Mouse (Mus musculus) embryo, embryonic 11 days (tissue): Measurements from ENCODE around the gene Frs2.
A peak's percentile ranks its signal among the peaks of the same experiment; 100 is the strongest.
"Not testable (repeated sequence)": the region's sequence is repeated elsewhere in the genome, so short reads cannot be mapped to it uniquely, and the experiment has no call there.

ENCODE experiments used
- DNase-seq: peaks from one replicate; pipeline ENCODE4 v3.0.0-alpha.2; 2015

The Frs2 gene

DNA sequence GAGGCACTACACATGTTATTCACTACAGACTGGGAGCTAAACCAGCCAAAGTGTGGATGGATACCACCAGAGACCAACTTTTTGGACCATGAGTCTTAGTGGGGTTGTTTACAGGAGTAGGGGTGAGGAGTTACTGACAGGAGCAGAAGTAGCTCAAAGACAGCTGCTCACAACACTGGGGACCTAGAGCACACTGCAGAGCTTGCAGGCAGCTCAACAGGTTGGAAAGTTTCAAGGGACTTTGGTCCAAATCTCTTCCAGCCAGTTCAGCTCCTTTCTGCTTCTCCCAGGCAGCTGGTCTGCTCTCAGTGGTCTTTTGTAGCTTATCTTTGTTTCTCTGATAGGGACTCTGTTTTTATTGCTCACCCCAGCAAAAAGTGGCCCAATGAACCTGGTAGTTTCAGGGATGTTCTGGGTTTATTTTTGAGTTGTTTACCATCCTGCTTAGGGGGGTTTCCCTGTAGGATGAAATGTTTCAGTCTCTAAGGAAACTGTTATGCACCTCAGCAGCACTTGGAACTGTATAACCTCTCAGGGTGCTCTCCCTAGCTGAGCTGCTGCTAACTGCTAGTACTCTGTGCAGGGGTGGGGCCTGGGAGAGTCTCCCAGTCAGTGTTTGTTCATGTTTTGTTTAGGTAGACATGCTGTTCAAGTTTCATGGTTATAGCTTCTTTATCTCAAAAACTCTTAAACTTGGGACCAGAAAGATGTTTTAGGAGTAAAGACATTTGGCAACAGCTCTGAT is 44.3 kb downstream of the Frs2 start:
- DNase-seq: no peak

DNA sequence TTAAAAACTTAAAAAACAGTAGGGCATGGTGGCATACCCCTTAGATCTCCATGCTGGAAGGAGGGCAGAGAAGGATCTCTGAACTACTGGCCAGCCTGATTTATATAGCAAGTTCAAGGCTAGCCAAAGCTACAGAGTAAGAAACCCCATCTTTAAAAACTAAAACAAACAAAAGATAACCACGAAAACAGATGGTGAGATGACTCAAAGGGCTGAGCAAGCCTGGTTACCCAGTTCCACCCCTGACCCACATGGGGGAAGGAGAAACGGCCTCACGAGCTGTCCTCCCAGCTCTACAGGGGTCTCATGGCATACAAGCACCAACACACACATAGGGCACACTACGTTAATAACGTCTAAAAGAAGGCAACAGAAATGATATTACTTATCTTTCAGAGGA is 48.2 kb downstream of the Frs2 start:
- DNase-seq: no peak

DNA sequence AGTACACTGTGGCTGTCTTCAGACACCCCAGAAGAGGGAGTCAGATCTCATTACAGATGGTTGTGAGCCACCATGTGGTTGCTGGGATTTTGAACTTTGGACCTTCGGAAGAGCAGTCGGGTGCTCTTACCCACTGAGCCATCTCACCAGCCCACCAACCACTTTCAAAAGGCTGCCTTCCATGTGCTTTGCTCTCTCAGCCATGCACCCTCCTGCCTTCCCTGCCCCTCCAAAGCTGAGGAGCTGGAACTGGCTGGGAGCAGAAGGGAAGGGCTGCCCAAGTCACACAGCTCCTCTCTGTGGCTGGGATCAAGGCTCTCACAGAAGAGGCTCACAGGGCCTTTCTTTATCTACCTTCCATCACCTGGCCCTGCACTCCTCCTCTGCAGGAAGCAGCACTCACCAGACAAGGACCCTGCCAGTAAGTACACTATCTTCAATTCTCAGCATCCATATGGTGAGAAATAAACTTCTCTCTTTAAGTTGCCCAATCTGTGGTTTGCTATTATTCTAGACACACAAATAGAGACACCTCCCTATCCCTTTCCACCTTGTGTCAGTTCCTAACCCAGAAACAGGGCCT is 51.1 kb downstream of the Frs2 start:
- no peak for DNase-seq

DNA sequence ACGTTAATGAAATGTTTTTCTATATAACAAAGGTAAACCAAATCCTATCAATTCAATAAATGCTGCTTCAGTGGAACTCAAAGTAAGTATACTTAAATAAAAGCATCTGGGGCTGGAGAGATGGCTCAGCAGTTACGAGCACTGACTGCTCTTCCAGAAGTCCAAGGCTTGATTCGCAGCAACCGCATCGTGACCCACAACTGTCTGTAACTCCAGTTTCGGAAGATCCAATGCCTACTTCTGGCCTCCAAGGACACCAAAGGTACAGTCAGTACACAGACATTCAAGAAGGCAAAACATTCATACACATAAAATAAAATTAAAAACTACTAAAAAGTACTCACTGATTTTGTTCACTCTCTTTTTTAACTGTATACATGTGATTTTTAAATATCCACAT is 52.2 kb downstream of the Frs2 start:
- DNase-seq: no peak

DNA sequence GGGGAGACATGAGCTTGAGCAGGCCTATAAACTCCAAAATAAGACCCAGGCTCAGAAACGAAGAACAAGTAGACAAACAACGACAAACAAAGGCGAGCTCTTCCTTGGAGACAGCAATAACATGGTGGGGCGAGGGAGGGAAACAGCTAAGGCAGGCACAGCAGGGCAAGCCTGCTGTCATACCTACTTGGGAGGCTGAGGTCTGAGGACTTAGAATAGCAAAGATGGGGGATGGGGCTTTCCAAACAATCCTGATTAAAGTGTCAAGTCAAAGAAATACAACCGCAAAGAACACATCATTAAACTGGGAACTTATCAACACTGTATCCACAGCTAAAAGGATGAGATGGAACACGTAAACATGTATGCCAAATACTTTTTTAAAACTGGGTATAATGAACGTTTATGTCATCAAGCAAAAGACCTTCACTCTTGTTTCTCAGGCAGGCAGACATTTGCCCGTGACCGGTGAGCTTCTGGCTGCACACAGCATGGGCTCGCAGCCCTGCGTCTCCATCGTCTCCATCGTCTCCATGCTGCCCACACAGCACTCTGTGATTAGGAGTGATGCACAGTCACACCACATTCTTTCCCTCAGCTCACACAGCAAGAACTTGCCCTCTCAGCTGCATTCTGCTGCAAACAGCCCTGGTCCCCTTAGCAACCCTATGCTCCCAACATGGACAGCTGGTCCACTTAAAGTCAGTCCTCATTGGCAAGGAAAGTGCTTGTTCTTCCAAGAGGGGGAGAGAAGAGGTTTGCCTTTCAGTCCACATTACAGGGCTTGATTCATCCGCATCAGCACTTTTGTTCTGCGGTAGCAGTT is 53.6 kb downstream of the Frs2 start:
- DNase-seq: peak; percentile 70

DNA sequence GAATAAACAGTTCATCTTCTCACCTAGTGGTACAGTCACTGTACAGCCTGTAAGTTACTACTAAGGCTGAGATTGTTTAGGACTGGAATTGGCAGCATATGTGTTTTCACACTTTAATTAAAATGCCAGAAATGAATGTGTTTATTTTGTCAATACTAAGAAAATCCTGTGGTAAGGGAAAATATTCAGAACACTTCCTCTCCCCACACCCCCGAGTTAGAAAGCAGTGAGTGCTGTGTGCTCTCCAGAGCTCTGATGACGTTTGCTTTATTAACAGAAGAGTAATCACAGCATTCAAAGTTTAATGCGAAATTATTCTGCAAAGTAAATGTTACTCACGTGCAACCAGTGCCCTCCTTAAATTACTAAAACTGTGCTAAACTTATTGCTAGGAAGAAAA is 58.7 kb downstream of the Frs2 start:
- no peak for DNase-seq

DNA sequence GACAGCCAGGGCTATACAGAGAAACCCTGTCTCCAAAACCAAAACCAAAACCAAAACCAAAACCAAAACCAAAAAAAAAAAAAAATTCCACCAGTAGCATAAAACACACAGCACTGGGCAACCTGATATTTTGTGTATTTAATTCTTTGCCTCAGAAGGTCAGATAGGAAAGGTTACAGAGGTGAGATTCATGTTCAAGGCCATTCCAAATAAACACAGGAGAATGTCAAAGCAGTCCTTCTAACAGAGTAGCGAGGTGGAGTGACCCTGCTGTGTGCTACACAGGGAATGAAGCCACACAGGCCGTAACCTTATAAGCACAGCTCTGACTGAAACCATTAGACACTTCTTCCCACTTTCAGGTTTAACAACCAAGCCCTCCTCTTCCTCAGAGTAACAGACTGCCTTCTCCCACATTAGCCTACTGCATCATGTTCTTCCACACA is 66.4 kb downstream of the Frs2 start:
- no peak for DNase-seq

DNA sequence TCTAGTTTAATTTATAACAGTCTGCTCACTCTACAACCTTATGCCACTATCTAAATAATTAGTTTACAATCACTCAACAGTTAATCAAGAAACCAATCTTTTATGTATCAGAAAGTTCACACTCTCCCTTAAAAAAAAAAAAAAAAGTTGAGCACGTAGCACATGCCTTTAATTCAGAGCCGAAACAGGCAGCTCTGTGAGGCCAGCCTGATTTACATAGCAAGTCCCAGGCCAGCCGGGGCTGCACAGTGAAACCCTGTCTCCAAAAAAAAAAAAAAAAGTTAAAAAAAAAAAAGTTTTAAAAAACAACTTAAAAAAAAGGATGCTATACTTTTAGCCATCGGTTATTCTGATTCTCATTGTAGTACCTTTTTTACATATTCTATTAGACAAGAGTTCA is 67.0 kb downstream of the Frs2 start:
- no peak for DNase-seq

DNA sequence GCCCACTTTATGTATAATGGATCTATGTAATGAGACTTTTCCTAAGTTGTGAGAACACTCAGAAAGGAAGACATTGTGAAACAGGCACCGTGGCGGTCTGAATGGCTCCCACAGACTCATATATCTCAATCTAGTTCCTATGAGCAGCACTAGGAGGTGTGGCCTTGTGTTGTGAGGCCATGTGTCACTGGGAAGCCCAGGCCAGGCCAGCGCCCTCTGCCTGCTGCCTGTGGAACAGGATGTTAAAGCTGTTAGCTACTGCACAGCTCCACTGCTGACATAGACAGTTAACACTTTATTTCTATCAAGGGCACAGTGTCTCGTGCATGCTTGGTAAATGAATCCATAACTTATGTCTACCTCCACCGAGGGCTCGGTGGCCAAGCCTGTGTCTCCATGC is 70.0 kb downstream of the Frs2 start:
- DNase-seq: peak; percentile 40

DNA sequence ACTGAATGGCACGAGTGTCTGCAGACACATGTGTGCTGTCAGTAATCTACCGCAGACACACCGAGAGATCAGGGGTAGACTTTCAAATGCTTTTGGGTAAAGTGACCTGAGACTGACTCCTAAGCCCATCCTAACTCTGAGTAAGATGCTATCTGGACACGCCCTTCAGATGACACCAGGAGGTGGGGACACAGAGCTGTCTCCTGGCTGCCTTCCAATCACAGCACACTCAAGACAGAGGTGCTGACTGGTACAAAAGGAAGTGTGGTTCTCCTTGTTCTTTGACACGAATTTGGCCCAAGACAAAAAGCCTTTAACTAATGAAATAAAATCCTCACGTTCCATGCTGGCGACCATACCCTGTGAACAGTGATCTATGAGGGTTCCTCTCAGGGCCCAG is 75.2 kb downstream of the Frs2 start:
- DNase-seq: no peak

DNA sequence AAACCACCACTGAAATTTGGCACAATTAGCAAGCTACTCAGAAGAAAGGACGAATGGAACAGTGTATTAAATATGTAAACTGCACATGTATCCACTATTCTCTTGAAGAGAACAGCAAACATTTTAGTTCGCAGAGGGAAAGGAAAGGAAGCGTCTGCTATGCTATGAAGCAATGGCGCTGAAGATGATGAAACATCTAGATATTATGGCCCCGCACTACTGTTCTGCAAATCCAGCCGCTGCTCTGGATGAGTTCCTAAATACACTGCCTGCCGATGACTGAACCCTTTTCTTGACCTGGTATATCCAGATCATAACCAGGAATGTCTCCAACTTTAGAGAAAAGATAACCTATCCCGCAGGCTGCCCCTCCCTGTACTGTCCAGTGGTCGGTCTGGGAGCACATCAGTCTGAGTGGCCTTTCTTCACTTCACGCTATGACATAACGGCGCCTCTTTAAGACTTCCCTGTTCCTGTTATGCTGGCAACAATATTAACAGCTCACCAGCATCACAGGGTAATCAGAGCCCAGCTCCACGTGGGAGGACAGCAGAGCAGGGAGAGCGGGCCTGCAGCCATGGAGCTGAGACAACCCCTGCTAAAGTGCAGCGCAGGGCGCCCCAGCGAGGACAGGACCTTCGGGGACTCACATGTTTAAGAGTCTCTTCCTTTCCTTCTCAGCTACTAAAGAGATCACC is 76.0 kb downstream of the Frs2 start:
- DNase-seq: no peak

DNA sequence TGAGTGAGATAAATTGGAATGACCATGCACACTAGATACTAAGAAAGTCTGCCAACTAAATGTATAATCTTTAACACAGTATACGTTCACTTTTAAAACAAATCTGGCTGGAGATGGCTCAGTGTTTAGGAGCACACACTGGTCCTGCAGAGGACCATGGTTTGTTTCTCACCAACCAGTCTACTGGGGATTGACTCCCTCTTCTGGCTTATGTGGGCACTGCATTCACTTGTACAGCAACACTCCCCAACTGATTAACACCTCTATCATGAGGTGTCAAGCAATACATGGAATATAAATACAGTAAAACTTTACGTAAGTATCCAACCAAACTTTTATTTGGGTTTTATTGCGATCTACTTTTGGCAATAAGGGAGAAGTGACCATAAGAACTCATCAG is 79.2 kb downstream of the Frs2 start:
- no peak for DNase-seq

DNA sequence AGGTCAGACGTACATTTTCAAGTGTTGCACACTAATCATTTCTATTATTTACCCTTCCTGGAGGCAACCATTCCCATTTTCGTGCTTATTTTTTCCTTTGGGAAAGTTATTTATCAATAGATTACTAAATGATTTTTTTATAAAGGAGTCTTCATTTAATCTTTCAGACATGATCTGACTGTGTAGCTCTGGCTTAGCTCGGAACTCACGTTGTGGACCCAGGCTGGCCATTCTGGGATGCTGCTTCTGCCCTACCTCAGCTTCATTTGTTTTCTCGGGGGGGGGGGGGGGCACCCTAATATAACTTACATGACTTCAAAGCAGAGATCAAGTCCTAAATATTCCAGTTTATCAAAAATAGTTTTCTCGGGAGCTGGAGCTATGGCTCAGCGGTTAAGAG is 84.3 kb downstream of the Frs2 start:
- DNase-seq: no peak

DNA sequence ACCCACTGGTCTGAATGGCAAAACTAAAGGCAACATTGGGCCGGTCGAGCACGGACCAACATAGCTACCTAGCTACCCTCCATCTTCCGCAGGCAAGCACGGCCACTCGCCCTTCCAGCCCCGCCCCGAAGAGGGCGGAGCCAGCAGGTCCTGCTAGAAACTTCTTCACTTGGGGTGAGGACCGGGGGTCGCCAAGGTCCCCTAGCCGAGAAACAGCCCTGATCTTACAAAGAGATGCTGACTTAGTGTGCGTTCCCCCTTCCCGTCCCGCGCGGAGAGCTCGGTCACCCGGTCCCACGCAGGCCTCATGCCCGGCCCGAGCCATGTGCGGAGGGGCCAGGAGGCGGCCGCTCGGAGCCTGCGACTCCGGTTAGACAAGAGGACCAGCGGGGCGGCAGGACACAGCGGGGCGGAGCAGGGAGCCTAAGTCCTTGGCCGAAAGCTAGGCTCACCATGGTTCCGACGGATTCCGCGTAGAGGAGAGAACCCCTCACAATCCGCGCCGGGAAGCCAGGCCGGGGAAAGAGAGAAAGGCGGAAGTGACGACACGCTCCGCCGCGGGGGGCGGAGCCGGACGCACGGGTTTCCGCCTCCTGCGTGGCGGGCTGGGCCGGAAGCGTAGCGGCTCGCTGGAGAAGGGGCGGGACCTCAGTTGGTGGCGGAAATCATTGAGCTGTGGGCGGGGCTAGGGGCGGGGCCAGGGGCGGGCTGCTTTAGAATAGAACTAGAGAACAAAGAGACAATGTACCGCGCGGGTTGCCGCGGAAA is 84.9 kb downstream of the Frs2 start, which contains the start of gene Cct2:
TSS of gene Cct2 (minus strand) at position 561 of the 768 bp plus-strand sequence.
- peak; percentile 98 for DNase-seq

DNA sequence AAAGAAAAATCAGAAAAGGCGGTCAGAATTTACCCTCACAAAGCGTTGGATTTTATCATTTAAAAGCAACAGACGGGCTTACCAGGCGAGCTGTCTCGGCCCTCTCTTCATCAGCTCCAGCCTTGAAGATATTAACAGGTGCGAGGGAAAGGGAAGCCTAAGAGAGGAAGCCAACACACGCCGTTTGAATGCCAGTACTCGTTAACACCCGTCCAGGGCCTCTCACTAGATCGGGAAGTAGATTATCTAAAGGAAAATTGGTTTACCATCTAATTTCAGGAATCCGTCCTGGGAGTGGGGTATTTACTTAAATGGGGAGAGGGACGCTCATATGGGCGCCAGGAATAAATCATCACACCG is 85.5 kb downstream of the Frs2 start:
- no peak for DNase-seq

DNA sequence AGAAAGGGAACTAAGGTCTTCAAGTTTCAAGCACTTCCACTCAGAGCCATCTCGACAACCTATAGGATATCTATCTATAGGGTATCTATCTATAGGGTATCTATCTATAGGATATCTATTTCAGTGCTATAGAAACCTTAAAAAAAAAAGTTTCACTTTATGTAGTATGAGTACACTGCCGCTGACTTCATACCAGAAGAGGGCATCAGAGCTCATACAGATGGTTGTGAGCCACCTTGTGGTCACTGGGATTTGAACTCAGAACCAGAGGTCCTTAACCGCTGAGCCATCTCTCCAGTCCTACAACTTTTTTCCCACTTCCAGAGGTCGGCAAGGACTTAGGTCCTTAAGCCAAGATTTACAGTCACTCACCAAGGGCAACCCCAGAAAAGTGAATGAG is 92.7 kb downstream of the Frs2 start:
- DNase-seq: no peak

DNA sequence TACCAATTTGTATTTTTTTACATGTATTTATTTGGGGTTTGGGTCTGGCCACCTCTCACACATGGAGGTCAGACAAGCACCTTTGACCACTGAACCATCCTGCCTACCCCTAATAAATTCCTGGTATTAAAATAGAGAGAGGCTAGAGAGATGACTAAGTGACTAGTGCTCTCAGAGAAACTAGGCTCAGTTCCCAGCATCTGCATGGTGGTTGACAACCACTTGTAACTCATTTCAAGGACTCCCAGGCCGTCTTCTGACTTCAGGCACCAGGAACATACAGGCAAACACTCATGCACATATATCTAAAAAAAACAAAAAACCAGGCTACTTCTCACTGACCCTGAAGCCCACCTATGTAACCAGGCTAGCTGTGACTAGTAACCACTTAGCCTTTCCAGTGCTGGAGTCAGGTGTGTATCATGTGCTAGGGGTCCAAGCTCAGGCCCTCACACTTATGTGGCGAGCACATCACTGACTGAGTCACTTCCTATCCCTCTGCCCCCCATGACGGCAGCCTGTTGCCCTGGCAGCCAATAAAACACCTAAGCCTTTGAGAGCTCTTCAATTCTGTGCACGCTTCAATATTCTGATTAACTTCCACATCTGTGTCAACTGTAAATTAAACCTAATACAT is 98.3 kb downstream of the Frs2 start:
- no peak for DNase-seq

DNA sequence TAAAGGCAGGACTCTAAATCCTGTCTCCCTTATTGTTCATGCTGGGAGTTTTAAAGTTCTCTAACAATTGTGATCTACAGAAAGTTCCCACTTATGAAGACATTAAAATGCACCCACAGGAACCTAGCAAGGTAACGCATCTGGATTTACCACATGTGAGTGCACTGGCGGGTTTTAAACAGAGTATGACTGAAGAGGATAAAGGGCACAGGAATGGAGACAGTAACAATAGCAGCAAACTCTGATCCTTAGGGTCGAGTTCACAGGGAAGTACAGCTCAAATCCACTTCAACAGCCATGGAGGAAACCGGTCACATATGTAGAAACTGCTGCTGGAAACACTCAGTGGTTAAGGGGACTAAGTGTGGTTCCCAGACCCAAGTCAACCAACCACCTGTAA is 99.1 kb downstream of the Frs2 start:
- no peak for DNase-seq

DNA sequence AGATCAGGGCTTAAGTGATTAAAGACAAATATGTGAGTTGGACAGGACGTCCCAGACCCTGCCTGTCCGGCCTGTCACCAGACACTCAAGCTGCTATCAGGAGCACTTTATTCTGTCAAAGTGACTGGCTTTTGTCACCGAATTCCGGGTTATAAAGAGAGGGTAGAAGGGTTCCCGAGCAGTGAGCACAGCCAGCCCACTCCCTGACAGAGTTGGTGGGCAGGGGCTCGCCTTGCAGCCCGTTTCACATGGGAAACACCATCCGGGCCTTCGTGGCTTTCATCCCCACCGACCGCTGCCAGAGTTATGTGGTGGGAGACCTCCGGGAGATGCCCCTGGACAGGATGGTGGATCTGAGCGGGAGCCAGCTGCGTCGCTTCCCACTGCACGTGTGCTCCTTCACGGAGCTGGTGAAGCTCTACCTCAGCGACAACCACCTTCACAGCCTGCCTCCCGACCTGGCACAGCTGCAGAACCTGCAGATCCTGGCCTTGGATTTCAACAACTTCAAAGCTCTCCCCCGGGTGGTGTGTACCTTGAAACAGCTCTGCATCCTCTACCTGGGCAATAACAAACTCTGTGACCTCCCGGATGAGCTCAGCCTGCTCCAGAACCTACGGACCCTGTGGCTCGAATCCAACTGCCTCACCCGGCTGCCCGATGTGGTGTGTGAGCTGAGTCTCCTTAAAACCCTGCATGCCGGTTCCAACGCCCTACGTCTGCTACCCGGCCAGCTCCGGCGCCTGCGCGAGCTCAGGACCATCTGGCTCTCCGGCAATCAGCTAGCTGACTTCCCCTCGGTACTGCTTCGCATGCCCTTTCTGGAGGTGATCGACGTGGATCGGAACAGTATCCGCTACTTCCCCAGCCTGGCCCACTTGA is 102.9 kb downstream of the Frs2 start, which contains the start of gene Lrrc10:
TSS of gene Lrrc10 (plus strand) at position 167 of the 882 bp plus-strand sequence.
- peak; percentile 54 for DNase-seq

DNA sequence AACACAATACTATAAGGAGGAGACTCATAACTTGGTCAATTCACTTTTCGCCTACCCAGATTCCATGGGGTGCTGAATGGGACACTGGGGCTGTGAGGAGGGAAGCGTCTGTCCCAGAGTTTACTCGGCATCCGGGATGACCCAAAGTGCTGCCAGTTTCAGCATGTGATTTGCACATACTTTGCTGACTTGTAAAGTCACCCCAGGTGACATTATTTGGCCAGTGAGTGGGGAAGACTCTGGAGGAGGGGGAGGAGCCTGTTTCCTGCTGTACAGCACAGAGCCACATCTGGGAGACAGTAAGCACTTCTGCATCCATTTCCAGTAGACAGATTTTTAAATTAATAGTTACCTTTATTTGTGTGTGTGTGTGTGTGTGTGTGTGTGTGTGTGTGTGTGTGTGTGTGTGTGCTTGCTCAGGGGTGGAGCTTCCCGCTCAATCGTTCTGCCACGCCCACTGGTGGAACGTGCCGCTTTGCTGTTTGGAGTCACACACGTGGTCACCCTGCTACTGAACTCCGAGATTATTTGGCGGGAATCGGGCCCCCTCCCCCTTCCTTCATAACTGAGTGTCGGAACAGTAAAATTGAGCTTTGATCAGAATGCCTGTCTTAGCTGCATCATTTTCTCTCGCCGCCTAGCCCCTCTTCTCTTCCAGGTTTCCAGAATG is 104.7 kb downstream of the Frs2 start:
- DNase-seq: not testable (repeated sequence)
